Mouse (Mus musculus): ENCODE measurements around the gene Kmt2e. TPM values are rescaled to one million over a fixed set of nuclear protein-coding genes. Genes with fewer than 3 reads are reported as not detected.
"Not testable (repeated sequence)": the region's sequence is repeated elsewhere in the genome, so short reads cannot be mapped to it uniquely, and the experiment has no call there.

The Kmt2e gene
- polyA plus RNA-seq, 1 experiment from 2014 or later = 65.2 TPM

DNA sequence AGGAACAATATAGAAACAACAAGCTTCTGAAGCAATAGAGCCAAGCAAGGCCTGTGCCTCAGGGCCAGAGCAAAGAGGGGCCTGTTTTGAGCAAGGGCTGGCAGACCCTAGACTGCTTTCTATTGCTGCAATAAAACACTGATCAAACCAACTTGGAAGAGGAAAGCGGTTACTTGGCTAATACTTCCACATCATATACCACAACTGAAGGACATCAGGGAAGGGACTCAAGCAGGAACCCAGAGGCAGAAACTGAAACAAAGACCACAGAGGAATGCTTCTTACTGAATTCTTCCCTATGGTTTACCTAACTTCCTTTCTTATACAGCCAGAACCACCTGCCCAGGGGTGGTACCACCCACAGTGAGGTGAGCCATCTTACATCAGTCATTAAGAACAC is 87.4 kb downstream of the Kmt2e start:
- H3K4me1 ChIP-seq (ENCODE audit: control insufficient read depth, insufficient read depth, low read length) = peaks cover 31% of the 10 kb centered on the region
- no peak overlapping the region for H3K4me2 ChIP-seq
- no peak overlapping the region for H3K4me3 ChIP-seq (ENCODE audit: low read depth, low read length)
- H3K9me3 ChIP-seq (replicated peaks; ENCODE audit: control insufficient read depth, low read length) = no peaks in the 10 kb centered on the region
- no peaks in the 10 kb centered on the region; the same call in 1 of the 2 replicates for H3K36me3 ChIP-seq (ENCODE audit: control insufficient read depth, insufficient read depth, low read length)
- 96% methylated on average over 1 of the region's 1 CpGs for WGBS (ENCODE audit: insufficient replicate concordance)
- no peak overlapping the region for H3K27ac ChIP-seq (ENCODE audit: low read depth, low read length)
- ATAC-seq (replicated peaks; ENCODE audit: insufficient number of reproducible peaks, low FRiP score, low TSS enrichment) = no peak
- H3K27me3 ChIP-seq (ENCODE audit: control insufficient read depth, insufficient read depth, low read length) = no peaks in the 10 kb centered on the region
- no peak overlapping the region for H3K9ac ChIP-seq (ENCODE audit: low read depth, low read length)

DNA sequence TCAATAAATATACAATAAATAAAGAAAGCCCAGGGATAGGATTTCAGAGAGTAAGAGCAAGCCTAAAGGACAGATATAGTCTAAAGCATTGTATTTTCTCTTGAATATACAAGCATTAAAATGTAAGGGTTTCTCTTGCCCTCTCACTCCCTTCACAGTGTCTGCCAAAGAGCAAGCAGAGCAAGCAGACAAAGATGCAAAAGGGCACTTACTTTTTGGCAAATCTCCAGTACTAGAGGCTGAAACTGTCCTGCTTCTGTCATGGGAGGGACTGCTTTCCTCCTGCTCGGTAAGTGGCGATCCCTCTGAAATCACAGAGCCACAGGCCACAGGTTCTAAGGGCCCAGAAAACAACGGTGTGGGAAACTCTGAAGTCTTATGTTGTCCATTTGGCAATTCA is 89.7 kb downstream of the Kmt2e start:
- no peaks in the 10 kb centered on the region for H3K9me3 ChIP-seq (replicated peaks; ENCODE audit: control insufficient read depth, low read length)
- no peak overlapping the region for H3K4me2 ChIP-seq
- peaks cover 19% of the 10 kb centered on the region for H3K4me1 ChIP-seq (ENCODE audit: control insufficient read depth, insufficient read depth, low read length)
- no peak overlapping the region for H3K4me3 ChIP-seq (ENCODE audit: low read depth, low read length)
- no peaks in the 10 kb centered on the region; the same call in 1 of the 2 replicates for H3K36me3 ChIP-seq (ENCODE audit: control insufficient read depth, insufficient read depth, low read length)
- WGBS (ENCODE audit: insufficient replicate concordance) = 76% methylated on average over 3 of the region's 3 CpGs
- H3K27me3 ChIP-seq (ENCODE audit: control insufficient read depth, insufficient read depth, low read length) = no peaks in the 10 kb centered on the region
- H3K27ac ChIP-seq (ENCODE audit: low read depth, low read length) = no peak overlapping the region
- no peak overlapping the region for H3K9ac ChIP-seq (ENCODE audit: low read depth, low read length)
- ATAC-seq (replicated peaks; ENCODE audit: insufficient number of reproducible peaks, low FRiP score, low TSS enrichment) = no peak

DNA sequence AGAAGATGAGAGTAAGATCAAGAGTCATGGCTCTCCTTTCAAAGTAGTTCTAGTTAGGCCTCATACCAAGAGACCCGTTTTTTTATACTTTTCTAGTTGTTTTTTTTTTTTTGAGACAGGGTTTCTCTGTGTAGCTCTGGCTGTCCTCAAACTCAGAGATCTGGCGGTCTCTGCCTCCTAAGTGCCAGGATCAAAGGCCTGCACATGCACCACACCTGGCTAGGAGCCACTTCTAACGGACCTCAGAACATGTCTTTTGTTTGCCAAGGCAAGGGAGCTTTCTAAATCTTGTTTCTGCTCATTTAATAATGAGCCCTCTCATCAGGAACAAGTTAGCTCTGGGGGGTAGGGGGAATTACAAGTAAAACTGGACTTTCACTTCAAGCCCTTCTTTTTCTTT is 90.4 kb downstream of the Kmt2e start:
- no peak for ATAC-seq (replicated peaks; ENCODE audit: insufficient number of reproducible peaks, low FRiP score, low TSS enrichment)
- Histone ChIP-seq H3K27me3 (ENCODE audit: control insufficient read depth, insufficient read depth, low read length) (no peaks in the 10 kb centered on the region), H3K36me3 (ENCODE audit: control insufficient read depth, insufficient read depth, low read length) (no peaks in the 10 kb centered on the region; the same call in 1 of the 2 replicates), H3K4me2 (no peak overlapping the region), H3K4me3 (ENCODE audit: low read depth, low read length) (no peak overlapping the region), H3K9ac (ENCODE audit: low read depth, low read length) (no peak overlapping the region), H3K9me3 (replicated peaks; ENCODE audit: control insufficient read depth, low read length) (no peaks in the 10 kb centered on the region), H3K27ac (ENCODE audit: low read depth, low read length) (no peak overlapping the region), H3K4me1 (ENCODE audit: control insufficient read depth, insufficient read depth, low read length) (peaks cover 12% of the 10 kb centered on the region)
- WGBS (ENCODE audit: insufficient replicate concordance) = 81% methylated on average over 3 of the region's 3 CpGs

DNA sequence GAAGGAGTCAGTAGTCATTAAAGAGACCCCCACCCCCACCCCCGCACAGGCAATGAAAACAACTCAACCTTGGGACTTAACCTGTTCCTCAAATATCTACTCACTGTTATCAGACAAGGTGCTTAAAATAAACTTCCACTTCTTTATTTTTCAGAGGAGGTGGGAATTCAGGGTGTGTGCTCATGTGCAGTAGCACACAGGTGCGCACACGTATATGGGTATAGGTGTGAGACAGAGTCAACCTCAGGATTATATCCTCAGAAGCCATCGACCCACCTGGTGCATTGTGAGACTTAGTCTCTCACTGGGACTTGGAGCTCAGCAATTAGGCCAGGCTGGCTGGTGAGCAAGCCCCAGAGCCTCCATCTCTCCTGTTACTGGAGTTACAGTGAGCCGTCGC is 96.9 kb downstream of the Kmt2e start:
- ATAC-seq (replicated peaks; ENCODE audit: insufficient number of reproducible peaks, low FRiP score, low TSS enrichment) = no peak
- H3K9ac ChIP-seq (ENCODE audit: low read depth, low read length) = no peak overlapping the region

DNA sequence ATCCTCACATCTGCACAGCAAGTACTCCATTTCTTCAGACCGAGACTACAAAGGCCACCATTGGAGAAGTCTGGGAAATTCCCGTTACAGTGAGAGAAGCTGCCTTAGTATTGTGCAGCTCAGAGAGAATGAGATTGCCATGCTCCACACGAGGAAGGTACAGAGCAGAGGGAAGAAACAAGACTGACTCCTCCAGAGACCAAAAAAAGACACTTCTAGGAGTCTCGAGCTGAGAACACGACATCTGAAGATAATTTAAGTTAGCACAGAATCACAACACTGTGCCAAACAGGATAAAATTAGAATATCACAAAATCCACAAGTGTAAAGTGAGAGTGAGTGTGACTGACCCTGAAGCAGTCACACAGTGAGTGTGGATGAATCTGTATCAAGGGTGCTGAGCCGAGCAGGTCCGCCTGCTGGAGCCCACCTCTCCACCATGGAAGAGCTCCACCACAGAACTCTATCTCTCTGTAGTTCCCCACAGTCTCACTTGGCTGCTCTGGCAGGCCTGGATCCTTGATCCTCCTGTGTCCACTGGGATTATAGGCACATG is 97.4 kb downstream of the Kmt2e start:
- WGBS (ENCODE audit: insufficient replicate concordance) = 77% methylated on average over 7 of the region's 7 CpGs
- H3K4me2 ChIP-seq = no peak overlapping the region

More for the DNA sequence above, 96.9 kb downstream of the Kmt2e start:
- Histone ChIP-seq H3K9me3 (replicated peaks; ENCODE audit: control insufficient read depth, low read length) (no peaks in the 10 kb centered on the region), H3K27ac (ENCODE audit: low read depth, low read length) (no peak overlapping the region), H3K4me1 (ENCODE audit: control insufficient read depth, insufficient read depth, low read length) (no peaks in the 10 kb centered on the region), H3K4me2 (no peak overlapping the region), H3K36me3 (ENCODE audit: control insufficient read depth, insufficient read depth, low read length) (no peaks in the 10 kb centered on the region; the same call in 1 of the 2 replicates), H3K27me3 (ENCODE audit: control insufficient read depth, insufficient read depth, low read length) (no peaks in the 10 kb centered on the region), H3K4me3 (ENCODE audit: low read depth, low read length) (no peak overlapping the region)
- 92% methylated on average over 6 of the region's 6 CpGs for WGBS (ENCODE audit: insufficient replicate concordance)

DNA sequence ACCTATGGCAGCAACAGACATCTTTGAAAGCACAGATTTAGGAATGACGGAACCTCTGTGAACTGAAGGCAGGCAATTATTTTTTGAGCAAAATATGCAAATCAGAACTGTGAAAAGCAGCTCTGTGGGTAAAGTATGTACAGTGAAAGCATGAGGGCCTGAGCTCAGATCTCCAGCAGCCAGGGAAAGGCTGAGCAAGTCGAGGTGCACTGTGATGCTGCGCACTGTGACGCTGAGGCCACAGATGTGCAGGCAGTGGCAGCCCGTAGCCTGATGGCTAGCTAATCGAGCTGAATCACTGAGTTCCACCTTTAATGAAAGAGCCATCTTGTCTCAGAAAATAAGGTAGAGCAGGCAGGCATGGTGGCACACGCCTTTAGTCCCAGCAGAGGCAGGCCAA is 101.5 kb downstream of the Kmt2e start:
- H3K4me3 ChIP-seq (ENCODE audit: low read depth, low read length) = no peak overlapping the region
- H3K27ac ChIP-seq (ENCODE audit: low read depth, low read length) = no peak overlapping the region

More for the DNA sequence above, 97.4 kb downstream of the Kmt2e start:
- ATAC-seq (replicated peaks; ENCODE audit: insufficient number of reproducible peaks, low FRiP score, low TSS enrichment) = no peak
- Histone ChIP-seq H3K9me3 (replicated peaks; ENCODE audit: control insufficient read depth, low read length) (no peaks in the 10 kb centered on the region), H3K4me1 (ENCODE audit: control insufficient read depth, insufficient read depth, low read length) (no peaks in the 10 kb centered on the region), H3K4me3 (ENCODE audit: low read depth, low read length) (no peak overlapping the region), H3K27me3 (ENCODE audit: control insufficient read depth, insufficient read depth, low read length) (no peaks in the 10 kb centered on the region), H3K36me3 (ENCODE audit: control insufficient read depth, insufficient read depth, low read length) (no peaks in the 10 kb centered on the region; the same call in 1 of the 2 replicates), H3K9ac (ENCODE audit: low read depth, low read length) (no peak overlapping the region), H3K27ac (ENCODE audit: low read depth, low read length) (no peak overlapping the region)

DNA sequence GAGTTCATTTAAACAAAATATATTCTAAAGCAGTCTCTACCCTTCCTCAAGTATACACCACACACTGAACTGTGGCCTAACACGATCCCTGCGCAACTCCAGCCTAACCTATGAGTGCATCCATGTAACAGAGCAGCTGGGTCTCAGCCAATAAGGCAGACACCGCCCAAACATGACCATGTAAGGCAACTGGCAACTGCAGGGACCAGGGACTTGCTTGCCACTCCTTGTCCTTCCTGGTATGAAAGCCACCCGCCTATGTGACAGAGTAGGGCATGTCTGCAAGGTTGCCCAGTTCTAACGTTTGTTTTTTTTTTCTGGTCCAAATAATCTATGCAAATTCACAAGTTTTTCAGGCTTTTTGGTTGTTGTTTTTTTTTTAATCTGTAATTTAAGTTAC is 117.4 kb downstream of the Kmt2e start:
- H3K27ac ChIP-seq (ENCODE audit: low read depth, low read length) = no peak overlapping the region
- H3K36me3 ChIP-seq (ENCODE audit: control insufficient read depth, insufficient read depth, low read length) = no peaks in the 10 kb centered on the region
- no peak for ATAC-seq (replicated peaks; ENCODE audit: insufficient number of reproducible peaks, low FRiP score, low TSS enrichment)
- peaks cover 14% of the 10 kb centered on the region for H3K4me1 ChIP-seq (ENCODE audit: control insufficient read depth, insufficient read depth, low read length)
- 65% methylated on average over 5 of the region's 5 CpGs for WGBS (ENCODE audit: insufficient replicate concordance)
- no peak overlapping the region for H3K9ac ChIP-seq (ENCODE audit: low read depth, low read length)
- H3K9me3 ChIP-seq (replicated peaks; ENCODE audit: control insufficient read depth, low read length) = no peaks in the 10 kb centered on the region
- H3K4me2 ChIP-seq = no peak overlapping the region
- no peak overlapping the region for H3K4me3 ChIP-seq (ENCODE audit: low read depth, low read length)
- no peaks in the 10 kb centered on the region for H3K27me3 ChIP-seq (ENCODE audit: control insufficient read depth, insufficient read depth, low read length)

More for the DNA sequence above, 101.5 kb downstream of the Kmt2e start:
- H3K27me3 ChIP-seq (ENCODE audit: control insufficient read depth, insufficient read depth, low read length) = no peaks in the 10 kb centered on the region
- H3K4me1 ChIP-seq (ENCODE audit: control insufficient read depth, insufficient read depth, low read length) = no peaks in the 10 kb centered on the region
- H3K36me3 ChIP-seq (ENCODE audit: control insufficient read depth, insufficient read depth, low read length) = peaks cover 6% of the 10 kb centered on the region
- no peaks in the 10 kb centered on the region for H3K9me3 ChIP-seq (replicated peaks; ENCODE audit: control insufficient read depth, low read length)
- no peak for ATAC-seq (replicated peaks; ENCODE audit: insufficient number of reproducible peaks, low FRiP score, low TSS enrichment)
- no peak overlapping the region for H3K9ac ChIP-seq (ENCODE audit: low read depth, low read length)
- no peak overlapping the region for H3K4me2 ChIP-seq
- WGBS (ENCODE audit: insufficient replicate concordance) = 90% methylated on average over 7 of the region's 7 CpGs

DNA sequence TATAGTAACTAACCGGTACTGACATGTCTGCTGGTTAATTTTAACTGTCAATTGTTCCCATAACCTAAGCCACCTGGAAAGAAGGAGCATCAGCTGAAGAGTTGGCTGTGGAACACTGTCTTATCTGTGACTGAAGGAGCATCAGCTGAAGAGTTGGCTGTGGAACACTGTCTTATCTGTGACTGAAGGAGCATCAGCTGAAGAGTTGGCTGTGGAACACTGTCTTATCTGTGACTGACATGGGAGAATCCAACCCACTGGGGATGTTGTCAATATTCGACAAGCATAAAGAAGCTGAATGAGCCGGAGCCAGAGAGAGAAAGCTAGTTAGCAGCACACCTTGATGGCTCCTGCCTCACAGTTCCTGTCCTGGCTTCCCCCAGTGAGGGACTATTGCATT is 119.1 kb downstream of the Kmt2e start:
- not testable (repeated sequence) for H3K27me3 ChIP-seq (ENCODE audit: control insufficient read depth, insufficient read depth, low read length); H3K9me3 ChIP-seq (replicated peaks; ENCODE audit: control insufficient read depth, low read length); H3K4me2 ChIP-seq; H3K9ac ChIP-seq (ENCODE audit: low read depth, low read length); H3K27ac ChIP-seq (ENCODE audit: low read depth, low read length); H3K4me3 ChIP-seq (ENCODE audit: low read depth, low read length); H3K36me3 ChIP-seq (ENCODE audit: control insufficient read depth, insufficient read depth, low read length); ATAC-seq (replicated peaks; ENCODE audit: insufficient number of reproducible peaks, low FRiP score, low TSS enrichment)
- WGBS (ENCODE audit: insufficient replicate concordance) = 51% methylated on average over 3 of the region's 3 CpGs
- H3K4me1 ChIP-seq (ENCODE audit: control insufficient read depth, insufficient read depth, low read length) = peaks cover 14% of the 10 kb centered on the region
